Mouse (Mus musculus): ENCODE data around the gene Gpd2.

GRCm38 (mm10) chr2:57362503-57362902 lies 125.1 kb downstream of the Gpd2 start:
- TF ChIP-seq CTCF (IDR thresholded peaks at IDR 0.05; ENCODE audit: borderline replicate concordance, control insufficient read depth, extremely low read depth, insufficient read depth, low read length, poor library complexity) (no peak), POLR2A (IDR thresholded peaks at IDR 0.05; ENCODE audit: control insufficient read depth, extremely low read depth, insufficient read depth, low read length, poor library complexity) (no peak)
